In genomic region chr2:144550529-144550928, GRCm38 (mm10) we compare ENCODE assay signal across 8 mouse cellular contexts. TPM values are rescaled to one million over a fixed set of nuclear protein-coding genes. Genes with fewer than 3 reads are reported as not detected.
A peak's percentile ranks its signal among the peaks of the same experiment; 100 is the strongest.
DNase-seq lines count a peak whose midpoint lies in the region; ATAC-seq and TF ChIP-seq lines count a peak whose summit lies in the region.

Gene Rbbp9, minus strand, starts transcription at chr2:144550869.

- H3K9ac ChIP-seq in embryonic facial prominence, embryonic 11.5 days (replicated peaks; ENCODE audit: low read length): peak within 1 kb of the TSS; percentile 78
- peak within 1 kb of the TSS; percentile 50 for H3K9ac ChIP-seq in intestine, postnatal 0 days (ENCODE audit: low read depth, low read length)

- peak within 1 kb of the TSS; percentile 39 for H3K4me2 ChIP-seq in embryonic facial prominence, embryonic 11.5 days (ENCODE audit: low read depth, low read length)
- peak within 1 kb of the TSS; percentile 66 for H3K4me2 ChIP-seq in intestine, postnatal 0 days (replicated peaks; ENCODE audit: low read depth)

- no peaks in the 10 kb centered on the region for H3K9me3 ChIP-seq in embryonic facial prominence, embryonic 11.5 days (replicated peaks; ENCODE audit: control insufficient read depth, low read length)
- H3K9me3 ChIP-seq in intestine, postnatal 0 days (ENCODE audit: control insufficient read depth): no peaks in the 10 kb centered on the region

- no peaks in the 10 kb centered on the region for H3K36me3 ChIP-seq in embryonic facial prominence, embryonic 11.5 days (replicated peaks; ENCODE audit: control insufficient read depth, insufficient read depth, low read depth, low read length)
- H3K36me3 ChIP-seq in intestine, postnatal 0 days (ENCODE audit: control insufficient read depth, insufficient read depth): peaks cover 15% of the 10 kb centered on the region

- ATAC-seq in embryonic facial prominence, embryonic 11.5 days (replicated peaks; ENCODE audit: insufficient number of reproducible peaks, low FRiP score, low TSS enrichment, low read depth): peak; percentile 96
- ATAC-seq in intestine, postnatal 0 days: peak; percentile 73
- ATAC-seq in megakaryocyte-erythroid progenitor cell, adult 5-6 weeks (replicated peaks; ENCODE audit: low FRiP score, low TSS enrichment, poor library complexity, severe bottlenecking): peak; percentile 83

- DNase-seq in spleen, adult 18-20 months: peak; percentile 22 to 36
- no peak for DNase-seq in spleen, adult 12 weeks (ENCODE audit: low spot score)
- peak; percentile 93 for DNase-seq in embryonic facial prominence, embryonic 11.5 days (ENCODE audit: low spot score)
- DNase-seq in heart, adult 11 months: peak; percentile 97
- peak; percentile 79 to 82 for DNase-seq in left cerebral cortex, postnatal 25 days (ENCODE audit: low spot score in 2 of 2)
- DNase-seq in right cerebral cortex, postnatal 25 days: peak; percentile 76

- intact Hi-C loops in left cerebral cortex, postnatal 25 days (cut with DNase I): no loop called here

- WGBS in embryonic facial prominence, embryonic 11.5 days: under 1% methylated on average over 17 of the region's 17 CpGs
- WGBS in intestine, postnatal 0 days: under 1% methylated on average over 17 of the region's 17 CpGs

- no peaks in the 10 kb centered on the region for H3K4me1 ChIP-seq in embryonic facial prominence, embryonic 11.5 days (ENCODE audit: control insufficient read depth, insufficient read depth, low read length)
- H3K4me1 ChIP-seq in intestine, postnatal 0 days (replicated peaks; ENCODE audit: control insufficient read depth, insufficient read depth, low read length): peaks cover 7% of the 10 kb centered on the region

- no peaks in the 10 kb centered on the region for H3K27me3 ChIP-seq in embryonic facial prominence, embryonic 11.5 days (ENCODE audit: control insufficient read depth, insufficient read depth, low read length)
- no peaks in the 10 kb centered on the region for H3K27me3 ChIP-seq in intestine, postnatal 0 days (replicated peaks; ENCODE audit: control insufficient read depth, insufficient read depth, low read length)

- H3K4me3 ChIP-seq in embryonic facial prominence, embryonic 11.5 days (ENCODE audit: low read depth, low read length): peak within 1 kb of the TSS; percentile 67
- peak within 1 kb of the TSS; percentile 71 for H3K4me3 ChIP-seq in intestine, postnatal 0 days (ENCODE audit: low read depth, low read length)

- H3K27ac ChIP-seq in embryonic facial prominence, embryonic 11.5 days (replicated peaks; ENCODE audit: low read depth, low read length): no peak within 1 kb of the TSS
- H3K27ac ChIP-seq in intestine, postnatal 0 days (ENCODE audit: low read depth, low read length): no peak within 1 kb of the TSS

- TF ChIP-seq CTCF in intestine, postnatal 0 days (IDR thresholded peaks at IDR 0.05; ENCODE audit: low read depth): no peak

RNA-seq across cellular contexts. Expression of gene Rbbp9, which starts in this region (rescaled TPM):
- 79.1 and 84.1 TPM in 2 replicates for polyA plus RNA-seq in embryonic facial prominence, embryonic 11.5 days (2014; fragmentation: Nextera tagmentation; extraction: Ambion mirVana)
- 17.6 and 18.3 TPM in 2 replicates for polyA plus RNA-seq in intestine, postnatal 0 days (2015; fragmentation: Nextera tagmentation; extraction: Ambion mirVana)
- total RNA-seq in left cerebral cortex, postnatal 25 days (2021): 10 to 100 TPM; 27.7 to 28.4 TPM
- total RNA-seq in megakaryocyte-erythroid progenitor cell, adult 5-6 weeks (2014; fragmentation: Nextera tagmentation): 8.6 and 10.3 TPM in 2 replicates
- total RNA-seq in megakaryocyte-erythroid progenitor cell, adult 5-6 weeks (2017): 6.8 and 12.3 TPM in 2 replicates
